Mouse (Mus musculus) myocyte (in vitro differentiated cells): ENCODE data around the gene Adcy9. TPM values are rescaled to one million over a fixed set of nuclear protein-coding genes. Genes with fewer than 3 reads are reported as not detected.
A peak's percentile ranks its signal among the peaks of the same experiment; 100 is the strongest.
"Not testable (repeated sequence)": the region's sequence is repeated elsewhere in the genome, so short reads cannot be mapped to it uniquely, and the experiment has no call there.

Source experiments
- H3K27me3 ChIP-seq: one replicate; pipeline ENCODE4 v1.6.1; 2011; ENCODE audit not compliant: control insufficient read depth, insufficient read depth, insufficient read length
- H3K36me3 ChIP-seq: one replicate; pipeline ENCODE4 v1.6.1; 2011; ENCODE audit not compliant: control insufficient read depth, insufficient read depth
- H3K4me2 ChIP-seq: one replicate; pipeline ENCODE4 v1.6.1; 2011; ENCODE audit warnings: low read depth, control low read depth
- H3K4me3 ChIP-seq: one replicate; pipeline ENCODE4 v1.5.1; 2011; ENCODE audit warnings: mild to moderate bottlenecking, control low read depth, moderate library complexity
- H3K79me2 ChIP-seq: one replicate; pipeline ENCODE4 v1.6.1; 2011; ENCODE audit not compliant: control insufficient read depth, insufficient read depth
- H3ac ChIP-seq: one replicate; pipeline ENCODE4 v1.6.1; 2011; ENCODE audit not compliant: control insufficient read depth, insufficient read length
- CEBPB ChIP-seq: IDR thresholded peaks from 2 replicates; pipeline ENCODE4 v1.6.1; 2011; ENCODE audit warnings: mild to moderate bottlenecking, moderate library complexity; ENCODE audit not compliant: poor library complexity, insufficient read depth, severe bottlenecking
- E2F4 ChIP-seq: IDR thresholded peaks from one replicate; pipeline ENCODE4 v1.6.1; 2011; ENCODE audit warnings: mild to moderate bottlenecking, control low read depth, moderate library complexity; ENCODE audit not compliant: insufficient read depth
- MAX ChIP-seq: IDR thresholded peaks from one replicate; pipeline ENCODE4 v1.6.1; 2011; ENCODE audit warnings: low read depth, mild to moderate bottlenecking, control low read depth
- MYOD1 ChIP-seq, 3 experiments: IDR thresholded peaks; one replicate each; pipeline ENCODE4 v1.6.1; 2011; ENCODE audit warnings: control low read depth in 2 of 3, low read depth in 2 of 3, mild to moderate bottlenecking in 2 of 3, moderate library complexity in 1 of 3; ENCODE audit not compliant: insufficient read length in 2 of 3, control insufficient read depth in 1 of 3
- MYOG ChIP-seq, 3 experiments: IDR thresholded peaks; one replicate each; pipeline ENCODE4 v1.6.1; 2011; ENCODE audit warnings: control low read depth in 2 of 3, low read depth in 2 of 3, mild to moderate bottlenecking in 2 of 3; ENCODE audit not compliant: insufficient read length in 2 of 3, control insufficient read depth in 1 of 3, insufficient read depth in 1 of 3
- POLR2A ChIP-seq: IDR thresholded peaks from one replicate; pipeline ENCODE4 v1.6.1; 2011; ENCODE audit warnings: low read depth, mild to moderate bottlenecking, control low read depth, moderate library complexity; ENCODE audit not compliant: insufficient read length
- POLR2AphosphoS2 ChIP-seq: IDR thresholded peaks from one replicate; pipeline ENCODE4 v1.6.1; 2011; ENCODE audit warnings: low read depth, control low read depth; ENCODE audit not compliant: insufficient read length
- REST ChIP-seq: IDR thresholded peaks from one replicate; pipeline ENCODE4 v1.6.1; 2011; ENCODE audit warnings: mild to moderate bottlenecking, control low read depth, moderate library complexity; ENCODE audit not compliant: insufficient read depth, insufficient read length
- SRF ChIP-seq: IDR thresholded peaks from one replicate; pipeline ENCODE4 v1.6.1; 2011; ENCODE audit warnings: low read depth; ENCODE audit not compliant: control insufficient read depth, insufficient read length
- TCF12 ChIP-seq: IDR thresholded peaks from one replicate; pipeline ENCODE4 v1.6.1; 2011; ENCODE audit warnings: mild to moderate bottlenecking, control low read depth; ENCODE audit not compliant: poor library complexity, insufficient read depth, severe bottlenecking
- TCF3 ChIP-seq: IDR thresholded peaks from one replicate; pipeline ENCODE4 v1.6.1; 2011; ENCODE audit warnings: low read depth, control low read depth; ENCODE audit not compliant: insufficient read length
- USF1 ChIP-seq: IDR thresholded peaks from one replicate; pipeline ENCODE4 v1.6.1; 2011; ENCODE audit warnings: low read depth, mild to moderate bottlenecking, control low read depth, moderate library complexity
- polyA plus RNA-seq: library from polyadenylated mRNA; unstranded; fragments of >200 nt; fragmentation: generic; extraction: Trizol; gene quantifications from one replicate; pipeline ENCODE4 v1.2.1, GENCODE M21; 2012; ENCODE audit warnings: missing spikeins

Adcy9 gene
- polyA plus RNA-seq, 1 experiment, result 4.6 TPM

DNA sequence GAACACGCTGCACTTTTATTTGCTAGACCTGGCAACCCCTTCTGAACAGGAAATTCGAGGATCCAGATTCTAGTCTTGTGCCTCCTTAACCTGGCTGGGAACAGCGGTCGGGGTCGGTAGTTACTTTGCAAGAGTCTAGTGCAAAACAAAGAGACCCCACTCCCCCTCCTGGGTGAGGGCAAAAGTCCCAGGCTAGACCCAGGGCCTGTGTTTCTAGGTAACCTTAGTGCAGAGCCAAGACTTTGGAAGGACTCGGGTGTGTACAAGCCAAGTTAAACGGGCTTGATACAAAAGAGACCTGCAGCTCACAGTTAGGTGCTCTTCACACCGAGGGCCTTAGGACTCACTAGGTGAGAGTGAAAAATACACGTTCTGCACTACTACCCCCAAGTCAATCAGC, 152.8 kb downstream of the Adcy9 start:
- Histone ChIP-seq H3K4me3 (no peak overlapping the region), H3ac (no peak overlapping the region), H3K36me3 (no peaks in the 10 kb centered on the region), H3K27me3 (no peaks in the 10 kb centered on the region), H3K79me2 (no peaks in the 10 kb centered on the region), H3K4me2 (peak overlapping the region; percentile 80)
- TF ChIP-seq POLR2AphosphoS2 (no peak), TCF3 (no peak), MYOG (IDR thresholded peaks at IDR 0.05; ENCODE audit: control insufficient read depth in 1 of 3, insufficient read depth in 1 of 3, insufficient read length in 2 of 3, low read depth in 2 of 3) (no peak), USF1 (no peak), POLR2A (no peak), TCF12 (no peak), E2F4 (no peak), MYOD1 (IDR thresholded peaks at IDR 0.05; ENCODE audit: control insufficient read depth in 1 of 3, insufficient read length in 2 of 3, low read depth in 2 of 3) (no peak), MAX (no peak), REST (no peak), SRF (no peak)

DNA sequence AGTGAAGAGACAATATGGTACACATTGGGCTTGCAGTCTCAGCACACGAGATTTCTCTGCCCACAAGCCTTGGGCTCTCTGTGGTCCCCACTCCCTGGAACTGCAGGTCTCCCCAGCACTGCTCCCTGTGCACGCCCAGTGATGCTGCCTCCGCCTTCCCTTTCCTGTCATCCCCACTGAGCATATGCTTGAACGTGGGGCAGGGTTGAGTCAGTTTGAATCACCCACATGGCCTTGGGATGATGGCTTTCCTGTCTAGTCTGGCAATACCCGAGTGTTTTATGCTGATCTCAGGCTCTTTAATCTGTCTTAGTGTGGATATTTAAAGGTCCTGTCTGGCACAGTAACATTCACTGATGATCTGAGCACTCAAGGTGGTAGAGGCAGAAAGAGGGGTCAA, 154.9 kb downstream of the Adcy9 start:
- H3K27me3 ChIP-seq, result no peaks in the 10 kb centered on the region
- no peak overlapping the region for H3K4me2 ChIP-seq
- TF ChIP-seq USF1 (no peak), MYOG (IDR thresholded peaks at IDR 0.05; ENCODE audit: control insufficient read depth in 1 of 3, insufficient read depth in 1 of 3, insufficient read length in 2 of 3, low read depth in 2 of 3) (no peak), CEBPB (no peak), MAX (no peak), TCF12 (no peak), TCF3 (no peak), POLR2AphosphoS2 (no peak), SRF (no peak), MYOD1 (IDR thresholded peaks at IDR 0.05; ENCODE audit: control insufficient read depth in 1 of 3, insufficient read length in 2 of 3, low read depth in 2 of 3) (no peak), POLR2A (no peak), REST (no peak), E2F4 (no peak)

DNA sequence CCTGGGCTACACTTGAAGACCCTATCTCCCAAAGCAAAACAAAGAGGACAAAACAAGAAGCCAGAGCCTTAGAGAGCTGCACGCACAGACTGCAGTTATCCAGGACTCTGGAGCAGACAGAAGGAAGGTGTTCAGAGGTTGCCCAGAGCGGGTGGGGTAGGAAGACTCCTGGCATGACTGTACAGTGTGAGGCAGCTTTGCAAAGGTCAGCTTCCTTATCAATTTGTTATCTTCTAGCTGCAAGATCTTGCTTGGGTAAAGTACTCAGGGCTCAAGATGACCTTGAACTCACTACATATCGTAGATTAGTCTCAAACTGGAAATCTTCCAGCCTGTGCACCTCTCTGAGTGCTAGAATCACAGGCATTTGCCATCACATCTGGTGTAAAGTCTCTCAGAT, 156.8 kb downstream of the Adcy9 start:
- TF ChIP-seq CEBPB (no peak), USF1 (no peak), E2F4 (no peak), MYOD1 (IDR thresholded peaks at IDR 0.05; ENCODE audit: control insufficient read depth in 1 of 3, insufficient read length in 2 of 3, low read depth in 2 of 3) (no peak), MYOG (IDR thresholded peaks at IDR 0.05; ENCODE audit: control insufficient read depth in 1 of 3, insufficient read depth in 1 of 3, insufficient read length in 2 of 3, low read depth in 2 of 3) (no peak), TCF3 (no peak), POLR2AphosphoS2 (no peak)
- no peaks in the 10 kb centered on the region for H3K27me3 ChIP-seq
- H3ac ChIP-seq, result no peak overlapping the region
- no peaks in the 10 kb centered on the region for H3K79me2 ChIP-seq
- no peak overlapping the region for H3K4me2 ChIP-seq
- H3K36me3 ChIP-seq, result no peaks in the 10 kb centered on the region
- no peak overlapping the region for H3K4me3 ChIP-seq

More for the DNA sequence above, 154.9 kb downstream of the Adcy9 start:
- Histone ChIP-seq H3K36me3 (no peaks in the 10 kb centered on the region), H3K4me3 (no peak overlapping the region), H3ac (no peak overlapping the region), H3K79me2 (no peaks in the 10 kb centered on the region)

DNA sequence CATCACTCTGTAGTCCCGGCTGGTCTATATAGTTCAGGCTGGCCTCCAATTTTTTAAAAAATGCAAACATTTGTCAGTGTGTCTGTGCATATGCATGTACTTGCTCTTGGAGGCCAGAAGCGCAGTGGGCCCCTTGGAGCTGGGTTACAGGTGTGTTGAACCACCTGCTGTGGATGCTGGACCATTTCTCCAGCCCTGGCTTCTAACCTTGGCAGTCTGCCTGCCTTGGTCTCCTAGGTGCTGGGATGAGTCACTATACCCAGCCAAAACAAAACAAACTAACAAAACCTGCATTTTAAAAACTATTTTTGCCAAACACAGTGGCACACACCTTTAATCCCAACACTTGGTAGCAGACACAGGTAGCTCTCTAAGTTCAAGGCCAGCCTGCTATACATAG, 162.8 kb downstream of the Adcy9 start:
- no peak for TF ChIP-seq POLR2AphosphoS2
- no peak for TF ChIP-seq CEBPB
- no peak for TF ChIP-seq POLR2A
- TF ChIP-seq TCF12, result no peak
- TF ChIP-seq SRF, result no peak
- no peak for TF ChIP-seq TCF3
- TF ChIP-seq MYOD1 (IDR thresholded peaks at IDR 0.05; ENCODE audit: control insufficient read depth in 1 of 3, insufficient read length in 2 of 3, low read depth in 2 of 3), result no peak
- H3K4me2 ChIP-seq, result no peak overlapping the region
- no peak overlapping the region for H3K4me3 ChIP-seq
- H3K27me3 ChIP-seq, result no peaks in the 10 kb centered on the region
- no peaks in the 10 kb centered on the region for H3K79me2 ChIP-seq
- no peaks in the 10 kb centered on the region for H3K36me3 ChIP-seq
- H3ac ChIP-seq, result no peak overlapping the region

DNA sequence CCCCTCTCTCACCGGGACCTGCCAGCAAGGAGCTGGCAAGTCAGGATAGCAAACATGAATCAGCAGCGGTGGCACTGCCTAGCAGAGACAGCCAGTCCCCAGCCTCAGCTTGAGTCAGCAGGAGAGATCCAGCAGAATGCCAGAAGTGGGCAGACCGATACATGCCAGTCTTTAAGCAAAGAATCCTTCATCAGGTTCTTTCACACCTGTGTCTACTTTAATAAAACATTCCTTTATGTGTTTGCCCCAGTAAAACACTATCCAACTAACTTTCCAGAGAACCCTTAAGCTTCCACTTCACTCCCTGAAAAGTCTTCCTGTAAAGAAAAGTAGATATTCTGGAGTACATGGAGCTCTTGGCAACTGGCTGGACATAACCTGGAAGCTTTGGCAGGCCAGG, 171.5 kb downstream of the Adcy9 start:
- H3K4me3 ChIP-seq, result no peak overlapping the region
- no peaks in the 10 kb centered on the region for H3K79me2 ChIP-seq
- TF ChIP-seq REST, result no peak
- no peak for TF ChIP-seq TCF12
- no peak for TF ChIP-seq MYOD1 (IDR thresholded peaks at IDR 0.05; ENCODE audit: control insufficient read depth in 1 of 3, insufficient read length in 2 of 3, low read depth in 2 of 3)
- no peak for TF ChIP-seq TCF3
- no peak for TF ChIP-seq MYOG (IDR thresholded peaks at IDR 0.05; ENCODE audit: control insufficient read depth in 1 of 3, insufficient read depth in 1 of 3, insufficient read length in 2 of 3, low read depth in 2 of 3)
- no peak for TF ChIP-seq POLR2A
- no peak for TF ChIP-seq POLR2AphosphoS2
- no peak for TF ChIP-seq MAX
- no peak for TF ChIP-seq USF1
- TF ChIP-seq CEBPB, result no peak
- no peak for TF ChIP-seq E2F4
- no peak for TF ChIP-seq SRF
- no peak overlapping the region for H3K4me2 ChIP-seq
- H3ac ChIP-seq, result no peak overlapping the region
- H3K36me3 ChIP-seq, result no peaks in the 10 kb centered on the region
- peaks cover 3% of the 10 kb centered on the region for H3K27me3 ChIP-seq

DNA sequence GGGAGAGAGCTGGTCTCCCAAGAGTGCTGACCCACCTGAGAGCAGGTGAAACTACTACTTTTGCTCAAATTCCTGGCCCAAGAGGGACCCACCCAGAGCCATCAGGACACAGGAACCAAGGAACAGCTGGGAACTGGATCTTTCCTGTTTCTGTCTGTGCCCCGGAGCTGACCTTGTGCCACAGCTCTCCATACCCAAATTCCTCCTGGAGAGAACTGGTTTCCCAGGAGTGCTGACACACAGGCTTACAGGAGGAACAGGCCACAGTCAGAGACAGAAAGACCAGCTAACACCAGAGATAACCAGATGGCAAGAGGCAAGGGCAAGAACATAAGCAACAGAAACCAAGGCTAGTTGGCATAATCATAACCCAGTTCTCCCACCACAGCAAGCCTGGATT, 175.1 kb downstream of the Adcy9 start:
- H3K36me3 ChIP-seq, H3K4me3 ChIP-seq, H3ac ChIP-seq, H3K27me3 ChIP-seq, H3K4me2 ChIP-seq, H3K79me2 ChIP-seq: not testable (repeated sequence)
